Mouse (Mus musculus): ENCODE data around the gene Hdac7.

DNA sequence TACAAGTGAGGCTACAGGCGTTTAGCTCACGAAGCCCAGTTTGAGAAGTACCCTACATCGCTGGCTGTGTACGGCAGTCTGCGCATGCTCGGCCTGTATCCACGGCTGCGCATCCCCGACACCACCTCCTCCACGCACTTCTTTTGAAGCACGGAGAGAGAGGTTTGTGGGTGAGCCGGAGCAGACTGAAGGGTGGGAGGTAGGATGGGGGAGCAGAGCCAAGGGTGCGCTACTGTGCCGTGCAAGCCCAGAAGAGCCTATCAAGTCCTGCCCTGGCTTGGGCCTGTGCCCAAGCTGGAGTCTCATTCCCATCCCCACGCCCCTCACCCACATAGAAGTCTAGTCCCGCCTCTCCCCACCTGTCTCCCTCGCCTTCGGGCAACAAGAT lies 19.2 kb upstream of the Hdac7 start:
- TF ChIP-seq CTCF (IDR thresholded peaks at IDR 0.05; ENCODE audit: extremely low read depth, insufficient read depth, low read length) = no peak
- peak; percentile 68; the same call in 1 of the 2 replicates for TF ChIP-seq POLR2A (IDR thresholded peaks at IDR 0.05; ENCODE audit: extremely low read depth, insufficient read depth, low read length)

All from cortical plate, adult 2 months (tissue).